Mouse (Mus musculus) heart, embryonic 11.5 days (tissue): ENCODE data around the gene Dis3l2. TPM values are rescaled to one million over a fixed set of nuclear protein-coding genes. Genes with fewer than 3 reads are reported as not detected.
A peak's percentile ranks its signal among the peaks of the same experiment; 100 is the strongest.

Experiments used
- ATAC-seq: fragments of 200-750 bp; cut with Nextera tagmentation; replicated peaks from 2 replicates; pipeline ENCODE4 v1.8.0; 2017; ENCODE audit warnings: moderate library complexity; ENCODE audit not compliant: insufficient number of reproducible peaks, low FRiP score, low TSS enrichment
- H3K27ac ChIP-seq: fragments of 300-500 bp; sonication (generic); 2 replicates; pipeline ENCODE4 v1.5.1; 2014; ENCODE audit warnings: mild to moderate bottlenecking, low read depth, low read length
- H3K27me3 ChIP-seq: fragments of 300-500 bp; sonication (generic); 2 replicates; pipeline ENCODE4 v1.6.1; 2014; ENCODE audit warnings: mild to moderate bottlenecking, low read length, mixed read lengths; ENCODE audit not compliant: control insufficient read depth, insufficient read depth
- H3K36me3 ChIP-seq: fragments of 300-500 bp; sonication (generic); 2 replicates; pipeline ENCODE4 v1.6.1; 2014; ENCODE audit warnings: mild to moderate bottlenecking, low read length, moderate library complexity, mixed read lengths; ENCODE audit not compliant: control insufficient read depth, insufficient read depth
- H3K4me1 ChIP-seq: fragments of 300-500 bp; sonication (generic); 2 replicates; pipeline ENCODE4 v1.6.1; 2014; ENCODE audit warnings: low read length; ENCODE audit not compliant: control insufficient read depth, insufficient read depth
- H3K4me2 ChIP-seq: fragments of 300-500 bp; sonication (generic); 2 replicates; pipeline ENCODE4 v1.6.1; 2014; ENCODE audit warnings: mild to moderate bottlenecking, moderate library complexity
- H3K4me3 ChIP-seq: fragments of 300-500 bp; sonication (generic); 2 replicates; pipeline ENCODE4 v1.5.1; 2014; ENCODE audit warnings: low read depth, low read length
- H3K9ac ChIP-seq: fragments of 300-500 bp; sonication (generic); 2 replicates; pipeline ENCODE4 v1.6.1; 2014; ENCODE audit warnings: mild to moderate bottlenecking, low read depth, low read length, moderate library complexity
- H3K9me3 ChIP-seq: fragments of 300-500 bp; sonication (generic); replicated peaks from 2 replicates; pipeline ENCODE4 v1.6.1; 2016; ENCODE audit warnings: low read length; ENCODE audit not compliant: control insufficient read depth
- WGBS: fragments of 180-500 bp; shearing (Covaris S2); extraction: QIAGEN DNeasy Blood & Tissue Kit; methylation state at CpG from one replicate; pipeline ENCODE4 v1.1.7; 2014; ENCODE audit not compliant: insufficient replicate concordance; 5-methylcytosine and 5-hydroxymethylcytosine counted together
- polyA plus RNA-seq: library from polyadenylated mRNA; unstranded; fragments of >200 nt; fragmentation: Nextera tagmentation; extraction: Ambion mirVana; gene quantifications from 2 replicates; pipeline ENCODE4 v1.2.1, GENCODE M21; 2014

The Dis3l2 gene
- polyA plus RNA-seq, 1 experiment from 2014 or later, result 15.8 TPM

DNA sequence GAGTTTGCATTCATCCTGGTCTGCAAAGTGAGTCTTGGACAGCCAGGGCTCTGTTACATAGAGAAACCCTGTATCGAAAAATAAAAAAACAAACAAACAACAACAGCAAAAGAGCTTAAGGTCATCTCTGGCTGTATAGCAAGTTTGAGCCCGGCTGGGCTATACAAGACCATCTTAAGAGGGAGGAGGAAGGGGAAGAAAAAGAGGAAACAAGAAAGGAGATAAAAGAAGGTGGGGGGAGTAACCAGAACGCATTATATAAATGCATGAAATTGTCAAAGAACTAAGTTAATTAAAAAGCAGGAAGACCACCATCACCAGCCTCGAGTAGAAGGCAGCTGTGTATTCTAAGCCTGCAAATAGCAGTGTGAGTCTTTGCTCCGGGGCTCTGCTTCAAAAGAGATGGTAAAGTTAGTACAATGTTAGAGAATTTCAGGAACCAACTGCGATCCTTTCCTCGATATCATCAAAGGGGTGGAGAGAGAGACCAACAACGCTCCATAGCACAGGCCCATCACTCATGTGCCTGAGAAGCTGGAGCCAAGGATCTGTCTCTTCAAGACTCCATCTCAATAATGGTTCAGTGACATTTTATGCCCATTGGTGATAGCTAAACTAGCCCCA is 355.5 kb downstream of the Dis3l2 start:
- Histone ChIP-seq H3K4me2 (no peak overlapping the region), H3K9ac (no peak overlapping the region), H3K4me1 (no peaks in the 10 kb centered on the region), H3K27me3 (no peaks in the 10 kb centered on the region), H3K9me3 (no peaks in the 10 kb centered on the region), H3K36me3 (no peaks in the 10 kb centered on the region), H3K27ac (no peak overlapping the region), H3K4me3 (no peak overlapping the region)
- ATAC-seq, result no peak
- WGBS, result 69% methylated on average over 8 of the region's 8 CpGs

DNA sequence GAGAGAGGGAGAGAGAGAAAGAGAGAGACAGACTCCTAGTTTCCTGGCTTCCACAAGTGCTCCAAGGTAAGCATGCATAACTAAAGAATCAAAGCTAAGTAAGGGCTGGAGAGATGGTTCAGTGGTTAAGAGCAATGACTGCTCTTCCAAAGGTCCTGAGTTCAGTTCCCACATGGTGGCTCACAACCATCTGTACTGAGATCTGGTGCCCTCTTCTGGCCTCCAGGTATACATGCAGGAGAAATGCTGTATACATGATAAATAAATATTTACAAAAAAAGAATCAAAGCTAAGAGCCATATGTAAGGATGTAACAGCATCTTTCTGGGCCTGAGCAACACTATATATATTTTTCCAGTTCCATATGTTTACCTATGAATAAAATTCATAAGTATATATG is 357.3 kb downstream of the Dis3l2 start:
- no peak overlapping the region for H3K27ac ChIP-seq
- H3K4me3 ChIP-seq, result no peak overlapping the region
- H3K36me3 ChIP-seq, result no peaks in the 10 kb centered on the region
- H3K27me3 ChIP-seq, result no peaks in the 10 kb centered on the region
- H3K9ac ChIP-seq, result no peak overlapping the region
- no peak for ATAC-seq
- no peak overlapping the region for H3K4me2 ChIP-seq
- no peaks in the 10 kb centered on the region for H3K9me3 ChIP-seq
- H3K4me1 ChIP-seq, result no peaks in the 10 kb centered on the region

DNA sequence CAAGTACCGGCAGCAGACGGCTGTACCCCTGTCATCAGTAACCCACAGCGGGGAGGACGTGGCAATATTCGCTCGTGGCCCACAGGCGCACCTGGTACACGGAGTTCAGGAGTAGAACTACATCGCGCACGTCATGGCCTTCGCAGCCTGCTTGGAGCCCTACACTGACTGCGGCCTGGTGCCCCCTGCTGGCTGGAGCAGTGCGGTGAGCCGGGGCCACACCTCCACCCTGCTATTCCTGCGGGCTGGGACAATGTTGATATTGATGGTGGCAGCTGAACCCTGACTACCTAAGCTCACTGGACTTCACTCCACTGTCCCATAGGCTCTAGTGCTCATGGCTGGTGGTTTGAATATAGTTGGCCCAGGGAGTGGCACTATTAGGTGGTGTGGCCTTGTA is 367.1 kb downstream of the Dis3l2 start:
- Histone ChIP-seq H3K9ac (no peak overlapping the region), H3K9me3 (no peaks in the 10 kb centered on the region), H3K4me1 (no peaks in the 10 kb centered on the region), H3K36me3 (no peaks in the 10 kb centered on the region), H3K4me3 (no peak overlapping the region), H3K27me3 (no peaks in the 10 kb centered on the region), H3K4me2 (no peak overlapping the region), H3K27ac (no peak overlapping the region)
- ATAC-seq, result 0 out of 2 replicates have a peak, but pooled peaks have one; percentile 33
- WGBS, result 40% methylated on average over 16 of the region's 16 CpGs

DNA sequence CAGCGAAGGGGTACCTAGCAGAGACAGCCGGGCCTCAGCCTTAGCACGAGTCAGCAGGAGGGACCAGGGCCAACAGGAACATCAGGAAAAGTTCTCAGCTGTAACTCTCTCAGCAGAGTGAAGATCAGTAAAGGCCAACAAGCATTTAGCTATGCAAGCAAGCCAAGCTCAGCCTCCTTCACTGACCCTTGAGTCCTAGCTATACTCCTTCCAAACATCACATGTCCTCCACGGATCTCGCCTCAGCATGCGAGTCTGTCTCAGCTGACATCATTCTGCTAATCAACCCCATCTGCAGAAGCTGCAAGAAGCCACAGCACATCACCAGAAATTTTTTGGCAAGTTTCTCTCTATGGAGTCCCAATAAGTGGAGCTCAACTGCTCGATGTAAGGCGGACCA is 370.2 kb downstream of the Dis3l2 start:
- no peak for ATAC-seq
- Histone ChIP-seq H3K4me1 (no peaks in the 10 kb centered on the region), H3K9ac (no peak overlapping the region), H3K27me3 (no peaks in the 10 kb centered on the region), H3K9me3 (no peaks in the 10 kb centered on the region), H3K4me2 (no peak overlapping the region), H3K27ac (no peak overlapping the region), H3K36me3 (no peaks in the 10 kb centered on the region), H3K4me3 (no peak overlapping the region)
- WGBS, result 77% methylated on average over 8 of the region's 8 CpGs

DNA sequence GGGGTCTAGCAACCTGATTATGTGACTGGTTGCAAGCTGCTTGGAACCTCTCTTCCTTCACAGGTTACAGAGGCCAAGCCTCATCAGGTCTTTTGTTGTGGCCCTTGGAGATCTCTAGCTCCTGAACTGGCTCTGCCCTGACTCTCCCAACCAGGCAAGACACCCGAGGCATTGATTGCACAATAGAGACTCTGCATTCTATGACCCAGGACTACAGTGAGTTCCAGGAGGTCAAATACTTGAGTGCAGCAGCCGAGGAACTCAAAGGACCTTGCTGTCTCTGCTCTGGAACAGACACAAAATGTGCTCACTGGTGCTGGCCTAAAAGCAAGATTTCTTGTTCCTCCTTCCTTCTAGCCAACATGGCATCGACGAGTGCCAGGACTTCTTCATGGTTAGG is 382.6 kb downstream of the Dis3l2 start:
- H3K4me3 ChIP-seq, result no peak overlapping the region
- no peaks in the 10 kb centered on the region for H3K9me3 ChIP-seq
- no peak overlapping the region for H3K27ac ChIP-seq
- H3K4me2 ChIP-seq, result no peak overlapping the region
- no peaks in the 10 kb centered on the region for H3K36me3 ChIP-seq
- no peak for ATAC-seq
- no peak overlapping the region for H3K9ac ChIP-seq
- no peaks in the 10 kb centered on the region for H3K4me1 ChIP-seq
- 73% methylated on average over 4 of the region's 4 CpGs for WGBS
- no peaks in the 10 kb centered on the region for H3K27me3 ChIP-seq

DNA sequence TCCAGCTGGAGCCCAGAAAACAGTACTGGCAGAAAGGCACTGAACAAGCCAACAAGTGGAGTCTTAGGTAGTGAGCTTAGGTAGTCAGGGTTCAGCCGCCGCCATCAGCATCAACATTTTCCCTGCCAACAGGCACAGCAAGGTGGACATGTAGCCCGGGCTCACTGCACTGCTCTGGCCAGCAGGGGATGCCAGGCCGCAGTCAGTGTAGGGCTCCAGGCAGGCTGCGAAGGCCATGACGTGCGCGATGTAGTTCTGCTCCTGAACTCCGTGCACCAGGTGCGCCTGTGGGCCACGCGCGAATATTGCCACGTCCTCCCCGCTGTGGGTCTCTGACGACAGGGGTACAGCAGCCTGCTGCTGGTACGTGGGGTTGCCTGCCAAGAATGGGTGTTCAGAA is 383.4 kb downstream of the Dis3l2 start:
- Histone ChIP-seq H3K4me2 (no peak overlapping the region), H3K4me3 (no peak overlapping the region), H3K36me3 (no peaks in the 10 kb centered on the region), H3K27me3 (no peaks in the 10 kb centered on the region), H3K4me1 (no peaks in the 10 kb centered on the region), H3K9ac (no peak overlapping the region), H3K9me3 (no peaks in the 10 kb centered on the region), H3K27ac (no peak overlapping the region)
- 60% methylated on average over 17 of the region's 17 CpGs for WGBS
- 0 out of 2 replicates have a peak, but pooled peaks have one; percentile 18 for ATAC-seq

DNA sequence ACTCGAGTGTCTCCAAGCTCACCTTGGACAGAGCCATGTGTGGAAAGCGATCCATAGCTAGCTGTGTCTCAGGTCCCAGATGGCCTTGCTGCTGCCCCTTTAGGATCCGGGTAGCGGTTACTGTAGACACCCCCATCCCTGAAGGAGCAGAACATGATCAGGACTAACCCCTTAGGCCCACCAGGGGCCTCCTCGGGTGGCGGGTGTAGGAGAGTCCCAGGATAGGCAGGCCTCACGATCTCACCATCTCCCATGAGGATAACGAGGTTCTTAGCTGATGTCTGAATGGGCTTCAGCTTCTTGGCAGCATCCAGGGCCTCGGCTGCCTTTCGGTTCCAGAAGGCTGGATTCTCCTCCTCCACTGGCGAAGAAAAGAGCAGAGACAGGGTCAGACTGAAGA is 385.6 kb downstream of the Dis3l2 start:
- Histone ChIP-seq H3K27me3 (no peaks in the 10 kb centered on the region), H3K9ac (no peak overlapping the region), H3K27ac (no peak overlapping the region), H3K9me3 (no peaks in the 10 kb centered on the region), H3K4me1 (no peaks in the 10 kb centered on the region), H3K4me3 (no peak overlapping the region), H3K36me3 (no peaks in the 10 kb centered on the region), H3K4me2 (no peak overlapping the region)
- ATAC-seq, result no peak
- 86% methylated on average over 11 of the region's 11 CpGs for WGBS

DNA sequence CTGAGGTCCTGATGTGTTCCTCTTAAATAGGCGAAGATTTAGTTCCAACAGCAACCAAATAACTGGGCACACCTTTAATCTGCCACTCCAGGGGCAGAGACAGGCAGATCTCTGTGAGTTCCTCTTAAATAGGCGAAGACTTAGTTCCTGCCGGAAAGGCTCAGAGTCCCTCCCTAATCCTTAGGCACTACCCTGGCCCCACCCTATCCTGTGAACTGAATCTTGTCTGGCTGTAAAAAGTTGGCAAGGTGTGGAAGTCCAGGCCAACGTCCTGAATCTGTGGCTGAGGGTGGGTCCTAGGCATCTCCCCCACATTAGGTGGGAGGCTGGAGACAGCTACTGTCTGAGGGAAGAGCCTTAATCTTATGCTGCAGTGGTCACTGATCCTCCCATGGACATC is 386.2 kb downstream of the Dis3l2 start, which contains the start of gene Alppl2:
Gene Alppl2 (minus strand): TSS at position 101 of the 400 bp plus-strand sequence.
- Histone ChIP-seq H3K4me1 (no peaks in the 10 kb centered on the region), H3K27ac (no peak within 1 kb of the TSS), H3K9ac (no peak within 1 kb of the TSS), H3K27me3 (no peaks in the 10 kb centered on the region), H3K4me3 (no peak within 1 kb of the TSS), H3K4me2 (no peak within 1 kb of the TSS), H3K9me3 (no peaks in the 10 kb centered on the region), H3K36me3 (no peaks in the 10 kb centered on the region)
- 68% methylated on average over 4 of the region's 4 CpGs for WGBS
- ATAC-seq, result no peak

DNA sequence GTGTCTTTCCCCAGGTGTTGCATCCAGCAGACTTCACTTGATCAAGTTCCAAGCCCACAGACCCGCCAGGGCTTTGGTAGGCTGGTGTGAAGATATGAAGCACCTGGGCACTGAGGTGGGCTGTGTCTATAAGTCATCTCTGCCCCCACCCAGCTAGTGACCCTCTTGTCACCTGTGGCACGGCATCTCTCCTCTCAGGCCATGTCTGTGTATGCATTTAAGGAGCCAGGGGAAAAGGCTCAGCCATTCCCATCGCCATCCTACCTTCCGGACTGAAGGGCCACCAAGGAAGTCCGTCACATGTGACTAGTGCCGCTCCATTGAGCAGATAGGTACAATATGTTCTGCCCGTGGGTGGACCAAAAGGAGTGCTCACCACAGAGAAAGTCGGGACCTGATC is 392.0 kb downstream of the Dis3l2 start:
- H3K27ac ChIP-seq, result no peak overlapping the region
- no peaks in the 10 kb centered on the region for H3K9me3 ChIP-seq
- H3K36me3 ChIP-seq, result no peaks in the 10 kb centered on the region
- H3K9ac ChIP-seq, result no peak overlapping the region
- H3K4me1 ChIP-seq, result peaks cover 2% of the 10 kb centered on the region; the same call in 1 of the 2 replicates
- no peak for ATAC-seq
- H3K4me2 ChIP-seq, result no peak overlapping the region
- WGBS, result 78% methylated on average over 8 of the region's 8 CpGs
- peaks cover 10% of the 10 kb centered on the region for H3K27me3 ChIP-seq
- no peak overlapping the region for H3K4me3 ChIP-seq
